Mouse (Mus musculus) spleen, adult 2 months (tissue): ENCODE data around the gene Fam160b1.

Experiments used
- CTCF ChIP-seq: fragments of 200-500 bp; IDR thresholded peaks from 2 replicates; pipeline ENCODE4 v1.5.1; 2011; ENCODE audit warnings: mild to moderate bottlenecking, inconsistent platforms; ENCODE audit not compliant: insufficient read depth, insufficient read length, insufficient replicate concordance; ENCODE audit errors: extremely low read depth
- POLR2A ChIP-seq: fragments of 200-500 bp; IDR thresholded peaks from 2 replicates; pipeline ENCODE4 v1.6.1; 2011; ENCODE audit warnings: low read depth, low read length, inconsistent platforms

DNA sequence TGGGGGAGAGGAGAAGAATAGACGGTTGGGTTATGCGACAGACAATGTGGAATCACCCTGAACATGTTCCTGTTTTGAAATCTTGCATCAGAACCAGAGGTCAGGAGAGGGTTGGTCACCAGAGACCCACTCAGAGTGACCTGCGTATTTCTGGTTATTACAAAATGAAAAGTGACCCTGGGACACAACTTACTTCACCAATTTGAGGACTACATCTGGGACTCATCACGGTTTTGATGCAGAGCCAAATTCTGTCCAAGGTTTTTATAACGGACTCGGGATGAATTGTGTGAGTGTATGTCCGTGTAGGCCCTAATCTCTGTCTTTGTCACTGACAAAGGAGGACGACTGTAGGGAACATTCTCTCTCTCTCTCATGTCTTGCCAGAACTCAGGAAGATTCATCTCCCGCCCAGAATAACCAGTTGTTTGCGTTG lies 76.1 kb downstream of the Fam160b1 start:
- TF ChIP-seq CTCF, result no peak
- TF ChIP-seq POLR2A, result no peak
